Mouse (Mus musculus) E14TG2a.4 (cell line): ENCODE measurements around the gene Rcsd1.

ENCODE experiments used
- CTCF ChIP-seq: conservative IDR thresholded peaks from 2 replicates; pipeline ENCODE4 v1.5.1; 2014; ENCODE audit warnings: low read length
- NANOG ChIP-seq: IDR thresholded peaks from 2 replicates; pipeline ENCODE4 v1.6.1; 2014; ENCODE audit warnings: borderline replicate concordance, low read length, mixed read lengths
- POU5F1 ChIP-seq: IDR thresholded peaks from 2 replicates; pipeline ENCODE4 v1.6.1; 2014; ENCODE audit warnings: low read length, borderline replicate concordance

- TF ChIP-seq CTCF, result no peak
- TF ChIP-seq POU5F1, result no peak
- TF ChIP-seq NANOG, result no peak
These were observed 32.0 kb downstream of the Rcsd1 start for GRCm38 (mm10) chr1:165677558-165677957.
